Mouse (Mus musculus) cerebellum, adult (tissue): ENCODE data around the gene Ppp1r13l.

Experiments used
- ATAC-seq: cut with Nextera tagmentation; 2 replicates; pipeline ENCODE4 v1.9.2; 2017; ENCODE audit warnings: mild to moderate bottlenecking, moderate library complexity, mixed read lengths; ENCODE audit not compliant: insufficient number of reproducible peaks, low FRiP score, low TSS enrichment

Gene Ppp1r13l

DNA sequence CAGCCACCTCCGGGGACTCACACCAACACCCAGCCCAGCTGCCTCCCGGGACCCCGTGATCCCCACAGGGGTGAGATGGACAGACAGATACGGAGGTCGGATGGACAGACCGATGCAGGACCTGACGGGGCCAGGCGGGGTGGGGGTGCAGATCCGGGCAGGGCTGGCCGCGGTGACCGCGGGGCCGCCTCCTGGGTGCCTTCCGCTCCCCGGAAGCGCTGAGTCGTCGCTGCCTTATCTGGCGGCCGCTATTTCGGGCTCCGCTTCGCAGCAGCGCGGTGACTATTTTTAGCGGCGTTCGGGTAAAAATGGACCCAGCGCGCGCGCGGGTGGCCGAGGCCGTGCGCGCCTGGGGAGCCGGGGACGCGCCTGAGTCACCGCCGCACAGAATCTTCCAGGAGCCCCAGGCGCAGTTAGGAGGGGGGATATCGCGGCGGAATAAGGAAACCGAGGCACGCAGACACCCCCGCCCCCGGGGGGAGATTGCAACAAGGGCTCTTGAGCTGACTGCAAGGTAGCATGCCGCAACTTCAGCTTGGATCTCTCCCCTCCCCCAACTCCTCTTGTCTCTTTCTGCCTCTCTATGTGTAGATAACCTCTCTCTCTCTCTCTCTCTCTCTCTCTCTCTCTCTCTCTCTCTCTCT lies 26.7 kb upstream of the Ppp1r13l start:
- peak; percentile 75; the same call in 1 of the 2 replicates for ATAC-seq

DNA sequence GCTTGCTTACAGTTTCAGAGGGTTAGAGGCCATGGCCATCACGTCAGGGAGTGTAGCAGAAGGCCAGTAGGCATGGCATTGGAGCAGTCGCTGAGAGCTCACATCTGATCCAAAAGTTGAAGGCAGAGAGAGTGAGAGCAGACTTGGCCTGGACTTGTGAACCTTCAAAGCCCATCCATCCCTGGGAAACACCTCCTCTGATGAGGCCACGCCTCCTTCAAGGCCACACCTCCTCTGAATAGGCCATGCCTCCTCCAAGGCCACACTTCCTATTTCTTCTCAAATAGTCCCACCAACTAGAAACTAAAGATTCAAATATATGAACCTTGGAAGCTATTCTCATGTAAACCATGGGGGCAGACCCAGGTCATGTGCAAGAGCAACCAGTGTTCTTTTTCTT lies 24.0 kb upstream of the Ppp1r13l start:
- ATAC-seq: no peak

GRCm38 (mm10) chr7:19337122-19337521 lies 22.4 kb upstream of the Ppp1r13l start:
- ATAC-seq: no peak

- ATAC-seq: no peak
Observed at GRCm38 (mm10) chr7:19338060-19338459, 21.5 kb upstream of the Ppp1r13l start.

DNA sequence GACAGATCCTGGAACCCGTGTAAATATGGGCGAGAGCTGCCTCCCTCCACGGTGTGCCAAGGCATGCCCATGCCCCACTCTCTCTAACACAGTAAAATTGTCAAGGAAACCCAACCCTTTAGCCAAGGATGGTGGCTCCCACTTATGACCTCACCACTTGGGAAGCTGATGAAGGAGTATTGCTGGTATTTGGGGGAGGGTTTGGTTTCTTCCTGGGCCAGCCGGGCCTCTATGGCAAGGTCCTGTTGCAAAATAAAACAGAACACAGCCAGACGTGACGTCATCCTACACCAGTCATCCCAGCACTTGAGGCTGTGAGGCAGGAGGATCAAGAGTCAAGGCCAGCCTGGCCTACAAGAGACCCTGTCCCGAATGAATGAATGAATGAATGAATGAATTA lies 21.0 kb upstream of the Ppp1r13l start:
- ATAC-seq: no peak

GRCm38 (mm10) chr7:19341250-19341649 lies 18.3 kb upstream of the Ppp1r13l start:
- no peak for ATAC-seq

GRCm38 (mm10) chr7:19341761-19342409 lies 17.7 kb upstream of the Ppp1r13l start:
- ATAC-seq: no peak

- ATAC-seq: no peak
Observed at GRCm38 (mm10) chr7:19342481-19343027, 17.0 kb upstream of the Ppp1r13l start.

- ATAC-seq: no peak
Observed at GRCm38 (mm10) chr7:19343210-19343808, 16.2 kb upstream of the Ppp1r13l start.

DNA sequence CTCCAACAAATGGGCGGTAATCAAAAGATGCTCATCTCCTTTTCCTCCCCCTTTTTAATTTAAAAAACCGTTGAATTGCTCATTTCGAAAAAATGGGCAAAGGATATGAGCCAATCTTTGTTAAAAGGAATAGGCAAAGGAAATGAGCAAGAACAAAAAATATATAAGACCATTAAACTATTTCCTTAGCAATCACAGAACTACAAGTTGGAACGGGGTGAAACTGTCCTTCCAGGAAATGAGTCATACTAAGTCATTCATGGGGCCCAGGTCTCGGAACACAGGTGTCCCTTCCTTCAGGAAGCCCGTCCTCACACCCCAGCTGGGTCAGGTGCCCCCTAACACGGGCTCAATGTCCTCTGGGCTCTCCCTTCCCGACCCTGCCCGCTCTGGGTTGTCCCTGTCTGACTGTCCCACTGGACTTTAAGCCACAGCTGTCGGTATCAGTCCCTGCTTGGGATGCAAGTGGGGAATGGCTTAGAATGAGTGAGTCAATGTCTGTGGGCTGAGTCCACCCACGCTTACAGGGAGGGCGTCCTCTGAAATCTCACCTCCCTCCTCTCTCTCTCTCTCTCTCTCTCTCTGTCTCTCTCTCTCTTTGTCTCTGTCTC lies 15.2 kb upstream of the Ppp1r13l start, which contains the start of gene Ercc1:
Ercc1 (plus strand) TSS at position 542 of the 611 bp plus-strand sequence.
- no peak for ATAC-seq

- peak; percentile 81 for ATAC-seq
Observed at GRCm38 (mm10) chr7:19344938-19345471, 14.5 kb upstream of the Ppp1r13l start.

GRCm38 (mm10) chr7:19349188-19349915 lies 10.2 kb upstream of the Ppp1r13l start:
- no peak for ATAC-seq

GRCm38 (mm10) chr7:19350221-19350620 lies 9.3 kb upstream of the Ppp1r13l start:
- ATAC-seq: no peak

GRCm38 (mm10) chr7:19354991-19355390 lies 4.6 kb upstream of the Ppp1r13l start:
- no peak for ATAC-seq

GRCm38 (mm10) chr7:19356311-19356710 lies 3.2 kb upstream of the Ppp1r13l start:
- no peak for ATAC-seq

GRCm38 (mm10) chr7:19357381-19358375 lies 1.9 kb upstream of the Ppp1r13l start:
- no peak for ATAC-seq

DNA sequence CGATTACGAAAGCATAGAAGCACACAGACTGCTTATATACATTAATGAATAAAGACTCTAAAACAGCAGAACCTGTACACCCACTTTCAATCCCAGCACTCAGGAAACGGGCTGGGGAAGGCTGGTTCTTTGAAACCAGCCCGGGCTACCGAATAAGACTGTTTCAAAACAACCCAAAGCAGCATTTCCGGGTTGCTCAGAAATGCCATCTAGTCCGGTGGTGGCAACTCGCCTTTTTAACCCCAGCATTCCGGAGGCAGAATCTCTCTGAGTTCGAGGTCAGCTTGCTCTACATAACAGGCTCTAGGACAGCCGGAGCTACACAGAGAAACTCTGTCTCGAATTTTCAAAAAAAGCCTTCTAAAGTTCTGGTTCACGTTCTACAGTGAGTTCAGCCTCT lies 915 bp upstream of the Ppp1r13l start:
- ATAC-seq: no peak

GRCm38 (mm10) chr7:19359892-19360641 lies 518 bp downstream of the Ppp1r13l start:
- peak; percentile 24; the same call in 1 of the 2 replicates for ATAC-seq
